Mouse (Mus musculus) gastrocnemius, postnatal 36 days (tissue): Measurements from ENCODE around the gene Srrd. TPM values are rescaled to one million over a fixed set of nuclear protein-coding genes. Genes with fewer than 3 reads are reported as not detected.

Source experiments
- DNase-seq, 2 experiments: peaks; one replicate each; pipeline ENCODE4 v3.0.0; 2022
- intact Hi-C: fragments of 180-260 bp; cut with DNase I; formaldehyde crosslinking; loops from one replicate; pipeline ENCODE4 v1.15.1; 2025
- total RNA-seq, 2 experiments: library from RNA; stranded (reverse); gene quantifications; 2 replicates each; pipeline ENCODE4 v1.2.3; 2021

The Srrd gene
- total RNA-seq, 2 experiments from 2014 or later: 2.8 to 3.4 TPM

GRCm38 (mm10) chr5:112364184-112364797 lies 21.5 kb upstream of the Srrd start:
- no peak for DNase-seq
- intact Hi-C loops: no loop called here

- DNase-seq: no peak
- intact Hi-C loops: no loop called here
Measured at GRCm38 (mm10) chr5:112360077-112360476, 17.2 kb upstream of the Srrd start.

GRCm38 (mm10) chr5:112359520-112359919 lies 16.7 kb upstream of the Srrd start:
- intact Hi-C loops: loop anchor here (10.0 kb wide), 1 partner anchor 715 kb away; the partner anchor contains the start of gene Crybb2
- no peak for DNase-seq

- intact Hi-C loops: loop anchor here (10.0 kb wide), 1 partner anchor 718 kb away; the partner anchor contains the start of gene Crybb2
- DNase-seq: no peak
Measured at GRCm38 (mm10) chr5:112356322-112356721, 13.5 kb upstream of the Srrd start.

- no peak for DNase-seq
- intact Hi-C loops: loop anchor here (10.0 kb wide), 1 partner anchor 719 kb away; the partner anchor contains the start of gene Crybb2
Measured at GRCm38 (mm10) chr5:112355910-112356309, 13.1 kb upstream of the Srrd start, which contains the start of gene Gm6583. Gene Gm6583 (minus strand): TSS chr5:112356033.

GRCm38 (mm10) chr5:112355493-112355892 lies 12.7 kb upstream of the Srrd start:
- DNase-seq: no peak
- intact Hi-C loops: loop anchor here (10.0 kb wide), 1 partner anchor 719 kb away; the partner anchor contains the start of gene Crybb2

- intact Hi-C loops: no loop called here
Measured at GRCm38 (mm10) chr5:112349169-112349568, 6.3 kb upstream of the Srrd start.

GRCm38 (mm10) chr5:112346211-112346965 lies 3.5 kb upstream of the Srrd start:
- no peak for DNase-seq
- intact Hi-C loops: no loop called here

More at GRCm38 (mm10) chr5:112349169-112349568, 6.3 kb upstream of the Srrd start:
- DNase-seq: no peak

GRCm38 (mm10) chr5:112344092-112344960 lies 1.5 kb upstream of the Srrd start:
- DNase-seq: no peak
- intact Hi-C loops: loop anchor here (5.0 kb wide), 1 partner anchor 67 kb away; the partner anchor contains the start of gene Tpst2

GRCm38 (mm10) chr5:112343205-112343595 lies 360 bp upstream of the Srrd start:
- intact Hi-C loops: loop anchor here (2.0 to 5.0 kb wide), 2 partner anchors 16 to 66 kb away; partner anchors contain the start of genes Tfip11 and Tpst2
- DNase-seq: no peak

GRCm38 (mm10) chr5:112339215-112339614 lies 3.6 kb downstream of the Srrd start:
- DNase-seq: no peak

GRCm38 (mm10) chr5:112337004-112337403 lies 5.8 kb downstream of the Srrd start:
- no peak for DNase-seq
- intact Hi-C loops: no loop called here

More at GRCm38 (mm10) chr5:112339215-112339614, 3.6 kb downstream of the Srrd start:
- intact Hi-C loops: no loop called here

- no peak for DNase-seq
- intact Hi-C loops: loop anchor here (1.0 kb wide), 1 partner anchor 95 kb away; no protein-coding TSS in a partner anchor
Measured at GRCm38 (mm10) chr5:112335473-112335872, 7.4 kb downstream of the Srrd start.

- DNase-seq: no peak
- intact Hi-C loops: loop anchor here (5.0 kb wide), 1 partner anchor 53 kb away; the partner anchor contains the start of gene Tpst2
Measured at GRCm38 (mm10) chr5:112329805-112330564, 12.9 kb downstream of the Srrd start.

GRCm38 (mm10) chr5:112327854-112328253 lies 15.0 kb downstream of the Srrd start:
- intact Hi-C loops: loop anchor here (2.0 to 5.0 kb wide), 2 partner anchors 15 to 51 kb away; partner anchors contain the start of genes Hps4, Srrd and Tpst2
- no peak for DNase-seq

- intact Hi-C loops: loop anchor here (2.0 to 5.0 kb wide), 2 partner anchors 16 to 49 kb away; partner anchors contain the start of genes Hps4, Srrd and Tpst2
- DNase-seq: no peak
Measured at GRCm38 (mm10) chr5:112326446-112327009, 16.3 kb downstream of the Srrd start.

- peak; percentile 93 for DNase-seq
- intact Hi-C loops: loop anchor here (2.0 to 5.0 kb wide), 2 partner anchors 17 to 48 kb away; partner anchors contain the start of genes Hps4, Srrd and Tpst2
Measured at GRCm38 (mm10) chr5:112325546-112326445, 17.0 kb downstream of the Srrd start, which contains the start of gene Tfip11. Gene Tfip11 (plus strand): TSS chr5:112326358.
